Mouse (Mus musculus): ENCODE results near the gene Gm9922.

DNA sequence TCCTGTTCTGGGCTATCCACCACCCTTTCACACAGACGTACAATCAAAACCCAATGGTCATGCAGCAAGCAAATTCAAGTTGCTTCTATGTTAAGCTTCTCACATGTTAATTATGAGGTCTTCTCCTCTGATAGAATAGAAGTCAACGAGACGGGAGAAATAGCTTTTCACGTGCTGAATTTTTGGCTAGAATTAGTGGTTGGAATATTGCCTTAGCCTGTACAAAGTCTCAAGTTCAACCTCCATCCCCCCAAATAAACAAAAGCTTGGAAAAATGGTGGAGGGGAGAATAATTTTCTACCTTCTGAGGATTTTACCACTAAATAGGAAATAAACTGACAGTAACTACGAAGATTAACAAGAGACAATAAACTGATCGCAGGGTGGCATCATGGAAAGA, 42.1 kb upstream of the Gm9922 start:
- TF ChIP-seq CTCF (conservative IDR thresholded peaks at IDR 0.05; ENCODE audit: low read length), result no peak
- no peak for TF ChIP-seq NANOG (IDR thresholded peaks at IDR 0.05; ENCODE audit: borderline replicate concordance, low read length)
- TF ChIP-seq POU5F1 (IDR thresholded peaks at IDR 0.05; ENCODE audit: borderline replicate concordance, low read length), result no peak
